ENCODE assay signal across 8 mouse cellular contexts in the genomic region with DNA sequence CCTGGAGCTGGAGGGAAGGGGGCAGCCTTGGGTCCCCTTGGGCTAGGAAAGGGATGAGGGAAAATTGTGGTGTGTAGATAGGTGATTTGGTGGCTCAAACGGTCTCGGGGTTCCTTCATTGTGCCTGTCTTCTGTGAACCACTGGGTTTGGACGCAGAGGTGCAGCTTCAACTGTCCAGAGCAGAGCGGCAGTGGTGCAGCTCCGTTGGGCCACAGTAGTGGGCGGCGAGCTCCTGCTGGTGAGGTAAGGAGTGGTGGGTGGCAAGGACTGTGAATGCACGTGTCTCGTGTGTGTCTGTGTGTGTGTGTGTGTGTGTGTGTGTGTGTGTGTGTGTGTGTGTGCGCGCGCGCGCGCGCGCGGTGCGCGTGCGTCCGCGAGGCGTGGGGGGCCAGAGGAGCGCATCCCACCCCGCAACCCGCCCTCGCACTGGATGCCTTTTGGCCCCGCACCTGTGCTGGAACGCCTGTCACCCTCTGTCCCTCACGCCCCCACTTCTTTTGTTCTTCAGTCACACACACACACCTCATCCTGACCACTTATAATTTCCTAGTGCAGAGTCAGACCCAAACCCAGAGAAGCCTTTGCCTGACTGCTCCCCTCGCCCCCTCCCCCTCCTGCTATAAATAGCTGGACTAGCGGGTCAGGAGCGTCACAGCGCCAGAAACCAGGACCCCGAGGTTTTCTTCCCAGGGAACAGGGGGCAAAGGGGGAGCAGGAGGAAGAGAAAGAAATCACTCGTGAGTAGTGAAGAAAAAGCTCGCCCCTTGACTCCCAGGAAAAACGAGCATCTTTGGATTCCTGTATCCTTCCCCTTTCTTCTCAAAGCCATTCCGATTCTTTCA. TPM values are rescaled to one million over a fixed set of nuclear protein-coding genes. Genes with fewer than 3 reads are reported as not detected.
DNase-seq lines count a peak whose midpoint lies in the region; ATAC-seq and TF ChIP-seq lines count a peak whose summit lies in the region.
"Had no signal": no experiment of that assay in that cellular context is flagged by ENCODE, and none has a peak within 500 bp of the region (broad histone marks: within the 10 kb centered on the region; RNA-seq: fewer than 3 reads in every experiment).

No protein-coding gene starts in this region.

- 2% methylated on average over 12 of the region's 40 CpGs for WGBS in embryonic facial prominence, embryonic 14.5 days
- WGBS in hindbrain, embryonic 16.5 days, result under 1% methylated on average over 21 of the region's 40 CpGs
- 3% methylated on average over 22 of the region's 40 CpGs for WGBS in liver, embryonic 12.5 days (ENCODE audit: insufficient replicate concordance)

- DNase-seq in Muller cell, postnatal 12 days (ENCODE audit: inconsistent ontology term), result peak; percentile 57
- no peak for DNase-seq in embryonic facial prominence, embryonic 14.5 days (ENCODE audit: low spot score)
- DNase-seq in right cerebral cortex, postnatal 36 days (ENCODE audit: low spot score in 2 of 2), result peak; percentile 66 to 70
- no peak for DNase-seq in MN1 (ENCODE audit: low spot score)

- peak overlapping the region; percentile 78 for H3K4me3 ChIP-seq in E14TG2a.4 (replicated peaks; ENCODE audit: low read length)
- H3K4me3 ChIP-seq in embryonic facial prominence, embryonic 14.5 days (ENCODE audit: low read depth, low read length), result peak overlapping the region; percentile 45
- peak overlapping the region; percentile 54 for H3K4me3 ChIP-seq in hindbrain, embryonic 16.5 days (ENCODE audit: low read length)
- peak overlapping the region; percentile 28 for H3K4me3 ChIP-seq in liver, embryonic 12.5 days
- H3K4me3 ChIP-seq: erythroblast, embryonic 14.5 days had no signal

- no peak for TF ChIP-seq CTCF in E14TG2a.4 (conservative IDR thresholded peaks at IDR 0.05; ENCODE audit: low read length)

- H3K27ac ChIP-seq in embryonic facial prominence, embryonic 14.5 days (replicated peaks; ENCODE audit: low read depth, low read length), result no peak overlapping the region
- H3K27ac ChIP-seq in hindbrain, embryonic 16.5 days (ENCODE audit: low read depth, low read length), result peak overlapping the region; percentile 81
- no peak overlapping the region for H3K27ac ChIP-seq in liver, embryonic 12.5 days

- ATAC-seq in embryonic facial prominence, embryonic 14.5 days (ENCODE audit: low read depth), result peak; percentile 75; the same call in 1 of the 2 replicates
- ATAC-seq in hindbrain, embryonic 16.5 days, result peak; percentile 89
- no peak for ATAC-seq in liver, embryonic 12.5 days

- H3K9me3 ChIP-seq in E14TG2a.4 (ENCODE audit: low read length), result no peaks in the 10 kb centered on the region
- no peaks in the 10 kb centered on the region for H3K9me3 ChIP-seq in embryonic facial prominence, embryonic 14.5 days (ENCODE audit: control insufficient read depth, low read length)
- H3K9me3 ChIP-seq in hindbrain, embryonic 16.5 days (ENCODE audit: control insufficient read depth, low read length), result no peaks in the 10 kb centered on the region
- no peaks in the 10 kb centered on the region for H3K9me3 ChIP-seq in liver, embryonic 12.5 days (replicated peaks)

- peak overlapping the region; percentile 82 for H3K4me2 ChIP-seq in embryonic facial prominence, embryonic 14.5 days (ENCODE audit: low read depth, low read length)
- peak overlapping the region; percentile 67 for H3K4me2 ChIP-seq in hindbrain, embryonic 16.5 days (ENCODE audit: low read length)
- peak overlapping the region; percentile 57 for H3K4me2 ChIP-seq in liver, embryonic 12.5 days

- peaks cover 34% of the 10 kb centered on the region for H3K27me3 ChIP-seq in E14TG2a.4 (ENCODE audit: insufficient read depth, low read length)
- peaks cover 6% of the 10 kb centered on the region for H3K27me3 ChIP-seq in embryonic facial prominence, embryonic 14.5 days (replicated peaks; ENCODE audit: control insufficient read depth, insufficient read depth, low read length)
- no peaks in the 10 kb centered on the region for H3K27me3 ChIP-seq in hindbrain, embryonic 16.5 days (replicated peaks; ENCODE audit: control insufficient read depth, insufficient read depth, low read length)
- peaks cover 34% of the 10 kb centered on the region for H3K27me3 ChIP-seq in liver, embryonic 12.5 days (replicated peaks)

- peaks cover 12% of the 10 kb centered on the region; the same call in 1 of the 2 replicates for H3K4me1 ChIP-seq in E14TG2a.4 (replicated peaks; ENCODE audit: low read depth, low read length)
- no peaks in the 10 kb centered on the region for H3K4me1 ChIP-seq in embryonic facial prominence, embryonic 14.5 days (ENCODE audit: control insufficient read depth, insufficient read depth, low read length)
- H3K4me1 ChIP-seq in hindbrain, embryonic 16.5 days (ENCODE audit: control insufficient read depth, insufficient read depth, low read depth, low read length), result peaks cover 6% of the 10 kb centered on the region
- H3K4me1 ChIP-seq in liver, embryonic 12.5 days, result no peaks in the 10 kb centered on the region

- H3K9ac ChIP-seq in embryonic facial prominence, embryonic 14.5 days (ENCODE audit: low read depth, low read length), result peak overlapping the region; percentile 62
- H3K9ac ChIP-seq in hindbrain, embryonic 16.5 days (ENCODE audit: low read depth, low read length), result peak overlapping the region; percentile 69
- H3K9ac ChIP-seq in liver, embryonic 12.5 days, result no peak overlapping the region

- H3K36me3 ChIP-seq in E14TG2a.4 (ENCODE audit: insufficient read depth, low read length), result no peaks in the 10 kb centered on the region
- H3K36me3 ChIP-seq in embryonic facial prominence, embryonic 14.5 days (ENCODE audit: control insufficient read depth, insufficient read depth, low read length), result no peaks in the 10 kb centered on the region
- no peaks in the 10 kb centered on the region for H3K36me3 ChIP-seq in hindbrain, embryonic 16.5 days (ENCODE audit: control insufficient read depth, insufficient read depth, low read length)
- no peaks in the 10 kb centered on the region for H3K36me3 ChIP-seq in liver, embryonic 12.5 days

RNA-seq across cellular contexts. Expression of a gene that starts 0.5 kb away (rescaled TPM):
- polyA plus RNA-seq in embryonic facial prominence, embryonic 14.5 days (2014; fragmentation: Nextera tagmentation; extraction: Ambion mirVana), result 1.6 TPM in 2 replicates
- 17.3 and 19.7 TPM in 2 replicates for polyA plus RNA-seq in hindbrain, embryonic 16.5 days (2015; fragmentation: Nextera tagmentation; extraction: Ambion mirVana)
- polyA plus RNA-seq in liver, embryonic 12.5 days (2016; fragmentation: Nextera tagmentation; extraction: Ambion mirVana), result 0.31 and 0.35 TPM in 2 replicates
- polyA plus RNA-seq: erythroblast, embryonic 14.5 days had no signal

Comparison
In these comparisons a context has a peak if more than half of its experiments do, and no peak if none do; other contexts are left out.
1. H3K4me3 ChIP-seq: peak in every context shown above with its lines; median percentile 78 in E14TG2a.4; 54 in hindbrain, embryonic 16.5 days; 45 in embryonic facial prominence, embryonic 14.5 days; 28 in liver, embryonic 12.5 days.
2. DNase-seq: peak in Muller cell, postnatal 12 days (single experiment) and right cerebral cortex, postnatal 36 days (2 of 2); none in embryonic facial prominence, embryonic 14.5 days (single experiment) and MN1 (single experiment).
3. Peak in every context shown above with its lines, with median percentiles within 50 percentile points of each other: H3K4me2 ChIP-seq.